ENCODE assay signal across 9 mouse cellular contexts in the genomic region with DNA sequence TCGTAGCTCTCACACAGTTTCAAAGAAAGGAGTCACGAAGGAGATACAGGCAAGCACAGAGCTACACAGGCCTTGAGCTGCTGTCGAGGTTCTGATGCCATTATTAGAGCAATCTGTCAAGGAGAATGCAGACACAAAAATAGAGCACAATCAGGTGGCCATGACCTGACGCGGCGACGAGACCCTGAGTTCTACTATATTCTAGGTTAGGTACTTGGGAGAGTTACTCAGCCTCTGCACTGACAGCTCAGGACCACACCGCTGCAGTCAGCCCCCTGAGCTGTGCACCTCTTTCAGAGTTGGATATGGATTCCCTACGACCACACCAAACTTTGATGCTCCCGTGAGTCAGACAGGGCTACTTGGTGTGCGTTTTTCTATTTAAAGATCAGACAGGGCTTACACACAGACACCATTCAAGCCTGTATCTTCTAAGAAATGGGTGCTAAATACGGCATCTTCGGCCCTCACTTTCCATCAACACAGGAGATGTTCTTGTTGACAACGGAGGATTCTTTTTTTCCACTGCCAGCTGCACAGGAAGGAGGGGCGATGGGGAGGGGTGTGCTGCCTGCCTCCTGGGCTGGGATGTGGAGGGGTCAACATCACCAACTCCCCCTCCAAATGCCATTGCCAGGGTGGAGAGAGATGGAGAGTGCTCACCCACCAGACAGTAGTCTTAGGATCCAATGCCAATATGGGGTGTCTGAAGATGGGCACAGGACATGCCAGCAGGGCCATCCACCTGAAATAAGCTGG.
DNase-seq lines count a peak whose midpoint lies in the region; ATAC-seq and TF ChIP-seq lines count a peak whose summit lies in the region.
"Had no signal": no experiment of that assay in that cellular context is flagged by ENCODE, and none has a peak within 500 bp of the region (broad histone marks: within the 10 kb centered on the region; RNA-seq: fewer than 3 reads in every experiment).

No protein-coding gene starts in this region.

- H3K4me2 ChIP-seq in forebrain, embryonic 11.5 days (ENCODE audit: low read depth, low read length, severe bottlenecking), result peak overlapping the region; percentile 40
- H3K4me2 ChIP-seq in limb, embryonic 13.5 days (replicated peaks), result peak overlapping the region; percentile 41; the same call in 1 of the 2 replicates

- H3K36me3 ChIP-seq in forebrain, embryonic 11.5 days (ENCODE audit: control insufficient read depth, insufficient read depth, low read length), result no peaks in the 10 kb centered on the region
- H3K36me3 ChIP-seq in limb, embryonic 13.5 days, result no peaks in the 10 kb centered on the region
- H3K36me3 ChIP-seq: kidney, embryonic 15.5 days had no signal

- intact Hi-C loops in left cerebral cortex, adult 2 months (cut with DNase I), result loop anchor here (1.0 to 2.0 kb wide), 2 partner anchors 19 to 64 kb away; no protein-coding TSS in a partner anchor
- intact Hi-C loops in left cerebral cortex, postnatal 4 days (cut with DNase I), result no loop called here

- peak overlapping the region; percentile 99 for H3K27ac ChIP-seq in left cerebral cortex, adult 2 months
- peak overlapping the region; percentile 34; the same call in 1 of the 2 replicates for H3K27ac ChIP-seq in forebrain, embryonic 11.5 days (ENCODE audit: low read depth, low read length)
- no peak overlapping the region for H3K27ac ChIP-seq in limb, embryonic 13.5 days
- H3K27ac ChIP-seq: kidney, embryonic 15.5 days had no signal

- peaks cover 29% of the 10 kb centered on the region for H3K4me1 ChIP-seq in forebrain, embryonic 11.5 days (replicated peaks; ENCODE audit: control insufficient read depth, insufficient read depth, low read length)
- peaks cover 51% of the 10 kb centered on the region for H3K4me1 ChIP-seq in limb, embryonic 13.5 days

- no peaks in the 10 kb centered on the region for H3K27me3 ChIP-seq in forebrain, embryonic 11.5 days (ENCODE audit: control insufficient read depth, insufficient read depth, low read length)
- H3K27me3 ChIP-seq in limb, embryonic 13.5 days, result peaks cover 6% of the 10 kb centered on the region

- WGBS in forebrain, embryonic 11.5 days, result 45% methylated on average over 15 of the region's 15 CpGs
- WGBS in limb, embryonic 13.5 days, result 68% methylated on average over 15 of the region's 15 CpGs

- ATAC-seq in forebrain, embryonic 11.5 days (replicated peaks; ENCODE audit: low FRiP score), result 0 out of 2 replicates have a peak, but pooled peaks have one; percentile 6
- no peak for ATAC-seq in limb, embryonic 13.5 days (ENCODE audit: low FRiP score, low read depth)

- no peak for DNase-seq in left cerebral cortex, adult 2 months (ENCODE audit: extremely low spot score in 1 of 2, low spot score in 2 of 2)
- DNase-seq in left cerebral cortex, postnatal 4 days, result no peak
- peak; percentile 52 for DNase-seq in forebrain, embryonic 11.5 days (ENCODE audit: low spot score)
- peak; percentile 74 to 76 for DNase-seq in thymus, postnatal 10 days (ENCODE audit: low spot score in 2 of 2)
- DNase-seq in Muller cell, postnatal 12 days (ENCODE audit: inconsistent ontology term), result no peak
- no peak for DNase-seq in B cell, adult 2 months
- DNase-seq in lung, postnatal 25 days (ENCODE audit: low spot score), result no peak

- no peak for TF ChIP-seq CTCF in left cerebral cortex, adult 2 months (IDR thresholded peaks at IDR 0.05)

- peak overlapping the region; percentile 54 for H3K4me3 ChIP-seq in left cerebral cortex, adult 2 months
- H3K4me3 ChIP-seq in forebrain, embryonic 11.5 days (ENCODE audit: low read depth, low read length), result 0 out of 2 replicates have a peak overlapping the region, but pooled peaks have one; percentile 13
- no peak overlapping the region for H3K4me3 ChIP-seq in limb, embryonic 13.5 days

- no peaks in the 10 kb centered on the region for H3K9me3 ChIP-seq in forebrain, embryonic 11.5 days (ENCODE audit: control insufficient read depth, low read length)
- H3K9me3 ChIP-seq in limb, embryonic 13.5 days, result no peaks in the 10 kb centered on the region
- H3K9me3 ChIP-seq: kidney, embryonic 15.5 days had no signal

- H3K9ac ChIP-seq in forebrain, embryonic 11.5 days (ENCODE audit: low read length), result peak overlapping the region; percentile 52
- peak overlapping the region; percentile 40; the same call in 1 of the 2 replicates for H3K9ac ChIP-seq in limb, embryonic 13.5 days
- H3K9ac ChIP-seq: kidney, embryonic 15.5 days had no signal

Comparison
In these comparisons a context has a peak if more than half of its experiments do, and no peak if none do; other contexts are left out.
1. DNase-seq: peak in forebrain, embryonic 11.5 days (single experiment) and thymus, postnatal 10 days (2 of 2); none in left cerebral cortex, adult 2 months (0 of 2), left cerebral cortex, postnatal 4 days (single experiment), Muller cell, postnatal 12 days (single experiment), B cell, adult 2 months (0 of 2) and lung, postnatal 25 days (single experiment).